Mouse (Mus musculus): ENCODE results near the gene H2-Ob. TPM values are rescaled to one million over a fixed set of nuclear protein-coding genes. Genes with fewer than 3 reads are reported as not detected.
"Not testable (repeated sequence)": the region's sequence is repeated elsewhere in the genome, so short reads cannot be mapped to it uniquely, and the experiment has no call there.

H2-Ob gene
- total and polyA plus RNA-seq, 3 experiments: 13.7 to 31.9 (median 19.9) TPM

DNA sequence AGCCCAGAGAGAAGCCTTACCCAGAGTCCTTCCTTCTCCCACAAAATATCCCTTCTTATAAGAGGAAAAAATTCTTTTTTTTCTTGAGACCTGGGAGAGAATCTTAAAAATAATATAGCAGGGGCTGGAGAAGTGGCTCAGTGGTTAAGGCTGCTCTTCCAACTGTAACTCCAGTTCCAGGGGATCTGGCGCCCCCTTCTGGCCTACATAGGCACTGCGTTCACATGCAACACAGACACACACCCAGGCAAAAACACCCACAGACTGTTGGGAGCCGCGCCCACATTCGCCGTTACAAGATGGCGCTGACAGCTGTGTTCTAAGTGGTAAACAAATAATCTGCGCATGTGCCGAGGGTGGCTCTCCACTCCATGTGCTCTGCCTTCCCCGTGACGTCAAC is 19.6 kb upstream of the H2-Ob start:
- TF ChIP-seq CTCF (conservative IDR thresholded peaks at IDR 0.05 in 1 of 2, IDR thresholded peaks at IDR 0.05 in 1 of 2; ENCODE audit: low read depth in 2 of 2, low read length in 2 of 2) (peak; percentile 25 to 60; a peak in 3 of 4 replicates), RAD21 (IDR thresholded peaks at IDR 0.05; ENCODE audit: low read depth, low read length) (peak; percentile 33), SMC3 (IDR thresholded peaks at IDR 0.05; ENCODE audit: low read depth, low read length) (peak; percentile 49)
- dilution Hi-C loops (cut with MboI; ENCODE audit: extremely low pct_ligation_motif_present, extremely low pct_unique_long_range_greater_than_20kb, low sequenced_read_pairs); H3K4me1 ChIP-seq (ENCODE audit: control insufficient read depth in 1 of 2, insufficient read depth in 2 of 2); in situ Hi-C loops (cut with MboI; ENCODE audit: low pct_ligation_motif_present, low pct_unique_long_range_greater_than_20kb, low sequenced_read_pairs); H3K27me3 ChIP-seq (replicated peaks); H3K4me3 ChIP-seq (replicated peaks in 1 of 3; ENCODE audit: low read depth in 2 of 3, low read length in 2 of 3, poor library complexity in 1 of 3); H3K79me2 ChIP-seq (replicated peaks; ENCODE audit: control insufficient read depth, extremely low read depth, insufficient read depth, poor library complexity, severe bottlenecking); H3K27ac ChIP-seq (ENCODE audit: insufficient read depth, low read depth); H3K4me2 ChIP-seq (ENCODE audit: insufficient read depth, low read depth, poor library complexity, severe bottlenecking); H3K9me3 ChIP-seq (replicated peaks; ENCODE audit: low read length); H3K9ac ChIP-seq (ENCODE audit: insufficient read depth, low read depth): not testable (repeated sequence)
- peaks cover 32 to 47% of the 10 kb centered on the region in 2 experiments for H3K36me3 ChIP-seq (replicated peaks in 1 of 2; ENCODE audit: control insufficient read depth in 1 of 2, insufficient read depth in 1 of 2, low read length in 1 of 2)
- DNase-seq (ENCODE audit: extremely low read depth): peak; percentile 55

DNA sequence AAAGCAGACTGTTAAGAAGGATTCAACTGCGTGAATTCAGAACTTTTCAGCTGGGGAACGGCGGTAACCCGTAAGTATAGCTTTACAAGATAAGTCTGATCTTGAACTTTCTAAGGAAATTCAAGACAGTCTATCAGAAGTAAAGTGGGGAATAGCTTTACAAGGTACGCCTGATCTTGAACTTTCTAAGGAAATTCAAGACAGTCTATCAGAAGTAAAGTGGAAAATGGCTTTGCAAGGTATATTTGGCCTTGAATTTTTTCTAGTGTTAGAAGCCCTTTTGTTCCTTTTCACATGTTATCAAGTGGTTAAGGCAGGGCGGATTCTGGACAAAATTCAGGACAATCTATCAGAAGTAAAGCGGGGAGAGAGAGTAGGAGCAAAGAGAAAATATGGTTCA is 18.9 kb upstream of the H2-Ob start:
- peaks cover 25 to 40% of the 10 kb centered on the region in 2 experiments for H3K36me3 ChIP-seq (replicated peaks in 1 of 2; ENCODE audit: control insufficient read depth in 1 of 2, insufficient read depth in 1 of 2, low read length in 1 of 2)
- H3K79me2 ChIP-seq (replicated peaks; ENCODE audit: control insufficient read depth, extremely low read depth, insufficient read depth, poor library complexity, severe bottlenecking); H3K9ac ChIP-seq (ENCODE audit: insufficient read depth, low read depth); DNase-seq (ENCODE audit: extremely low read depth); H3K9me3 ChIP-seq (replicated peaks; ENCODE audit: low read length); H3K4me1 ChIP-seq (ENCODE audit: control insufficient read depth in 1 of 2, insufficient read depth in 2 of 2); H3K27ac ChIP-seq (ENCODE audit: insufficient read depth, low read depth); H3K27me3 ChIP-seq (replicated peaks); in situ Hi-C loops (cut with MboI; ENCODE audit: low pct_ligation_motif_present, low pct_unique_long_range_greater_than_20kb, low sequenced_read_pairs); H3K4me2 ChIP-seq (ENCODE audit: insufficient read depth, low read depth, poor library complexity, severe bottlenecking); dilution Hi-C loops (cut with MboI; ENCODE audit: extremely low pct_ligation_motif_present, extremely low pct_unique_long_range_greater_than_20kb, low sequenced_read_pairs); H3K4me3 ChIP-seq (replicated peaks in 1 of 3; ENCODE audit: low read depth in 2 of 3, low read length in 2 of 3, poor library complexity in 1 of 3): not testable (repeated sequence)

DNA sequence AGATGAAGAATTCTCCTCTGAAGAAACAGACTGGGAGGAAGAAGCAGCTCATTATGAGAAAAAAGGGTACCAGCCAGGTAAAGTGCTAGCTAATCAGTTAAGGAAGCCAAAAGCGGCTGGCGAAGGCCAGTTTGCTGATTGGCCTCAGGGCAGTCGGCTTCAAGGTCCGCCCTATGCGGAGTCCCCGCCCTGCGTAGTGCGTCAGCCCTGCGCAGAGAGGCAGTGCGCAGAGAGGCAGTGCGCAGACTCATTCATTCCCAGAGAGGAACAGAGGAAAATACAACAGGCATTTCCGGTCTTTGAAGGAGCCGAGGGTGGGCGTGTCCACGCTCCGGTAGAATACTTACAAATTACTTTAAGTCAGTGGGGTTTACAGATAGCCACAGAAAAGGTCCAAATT is 18.3 kb upstream of the H2-Ob start:
- H3K9ac ChIP-seq (ENCODE audit: insufficient read depth, low read depth); DNase-seq (ENCODE audit: extremely low read depth); in situ Hi-C loops (cut with MboI; ENCODE audit: low pct_ligation_motif_present, low pct_unique_long_range_greater_than_20kb, low sequenced_read_pairs); H3K27ac ChIP-seq (ENCODE audit: insufficient read depth, low read depth); H3K27me3 ChIP-seq (replicated peaks); H3K4me2 ChIP-seq (ENCODE audit: insufficient read depth, low read depth, poor library complexity, severe bottlenecking); H3K4me1 ChIP-seq (ENCODE audit: control insufficient read depth in 1 of 2, insufficient read depth in 2 of 2); dilution Hi-C loops (cut with MboI; ENCODE audit: extremely low pct_ligation_motif_present, extremely low pct_unique_long_range_greater_than_20kb, low sequenced_read_pairs); H3K79me2 ChIP-seq (replicated peaks; ENCODE audit: control insufficient read depth, extremely low read depth, insufficient read depth, poor library complexity, severe bottlenecking); H3K9me3 ChIP-seq (replicated peaks; ENCODE audit: low read length); H3K4me3 ChIP-seq (replicated peaks in 1 of 3; ENCODE audit: low read depth in 2 of 3, low read length in 2 of 3, poor library complexity in 1 of 3): not testable (repeated sequence)
- peaks cover 22 to 34% of the 10 kb centered on the region in 2 experiments for H3K36me3 ChIP-seq (replicated peaks in 1 of 2; ENCODE audit: control insufficient read depth in 1 of 2, insufficient read depth in 1 of 2, low read length in 1 of 2)

DNA sequence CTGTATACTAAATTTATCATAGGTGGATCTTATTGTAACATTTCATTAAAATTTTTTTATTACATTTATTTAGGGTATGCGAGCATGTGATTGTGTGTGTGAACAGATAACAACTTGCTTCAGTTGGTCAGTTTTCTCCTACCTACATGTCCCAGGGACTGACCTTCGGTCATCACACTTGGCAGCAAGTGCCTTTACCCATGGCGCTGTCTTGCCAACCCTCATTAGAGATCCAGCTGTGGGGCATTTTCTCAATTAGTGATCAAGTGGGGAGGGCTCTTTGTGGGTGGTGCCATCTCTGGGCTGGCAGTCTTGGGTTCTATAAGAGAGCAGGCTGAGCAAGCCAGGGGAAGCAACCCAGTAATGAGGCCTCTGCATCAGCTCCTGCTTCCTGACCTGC is 13.9 kb upstream of the H2-Ob start:
- Histone ChIP-seq H3K4me2 (ENCODE audit: insufficient read depth, low read depth, poor library complexity, severe bottlenecking) (no peak overlapping the region), H3K27me3 (replicated peaks) (no peaks in the 10 kb centered on the region), H3K4me1 (ENCODE audit: control insufficient read depth in 1 of 2, insufficient read depth in 2 of 2) (no peaks in the 10 kb centered on the region), H3K9ac (ENCODE audit: insufficient read depth, low read depth) (no peak overlapping the region), H3K27ac (ENCODE audit: insufficient read depth, low read depth) (no peak overlapping the region), H3K4me3 (replicated peaks in 1 of 3; ENCODE audit: low read depth in 2 of 3, low read length in 2 of 3, poor library complexity in 1 of 3) (no peak overlapping the region), H3K9me3 (replicated peaks; ENCODE audit: low read length) (no peaks in the 10 kb centered on the region), H3K36me3 (replicated peaks in 1 of 2; ENCODE audit: control insufficient read depth in 1 of 2, insufficient read depth in 1 of 2, low read length in 1 of 2) (no peaks in the 10 kb centered on the region), H3K79me2 (replicated peaks; ENCODE audit: control insufficient read depth, extremely low read depth, insufficient read depth, poor library complexity, severe bottlenecking) (no peaks in the 10 kb centered on the region)
- dilution Hi-C loops (cut with MboI; ENCODE audit: extremely low pct_ligation_motif_present, extremely low pct_unique_long_range_greater_than_20kb, low sequenced_read_pairs) (no loop called here), in situ Hi-C loops (cut with MboI; ENCODE audit: low pct_ligation_motif_present, low pct_unique_long_range_greater_than_20kb, low sequenced_read_pairs) (no loop called here)
- no peak for TF ChIP-seq POLR2AphosphoS2 (IDR thresholded peaks at IDR 0.05; ENCODE audit: low read depth, low read length)
- no peak for TF ChIP-seq USF1 (IDR thresholded peaks at IDR 0.05; ENCODE audit: low read depth, low read length)
- no peak for TF ChIP-seq TCF12 (IDR thresholded peaks at IDR 0.05; ENCODE audit: low read depth, low read length)
- no peak for TF ChIP-seq EP300 (IDR thresholded peaks at IDR 0.05; ENCODE audit: low read length)
- TF ChIP-seq IRF4 (IDR thresholded peaks at IDR 0.05; ENCODE audit: low read depth, low read length): no peak
- TF ChIP-seq USF2 (conservative IDR thresholded peaks at IDR 0.05; ENCODE audit: low read depth, low read length): no peak
- TF ChIP-seq CHD1 (IDR thresholded peaks at IDR 0.05; ENCODE audit: low read depth, low read length): no peak
- TF ChIP-seq BHLHE40 (IDR thresholded peaks at IDR 0.05; ENCODE audit: low read depth, low read length): no peak
- no peak for TF ChIP-seq ZMIZ1 (IDR thresholded peaks at IDR 0.05; ENCODE audit: low read depth, low read length)
- TF ChIP-seq HCFC1 (IDR thresholded peaks at IDR 0.05; ENCODE audit: low read depth, low read length): no peak
- TF ChIP-seq KAT2A (IDR thresholded peaks at IDR 0.05; ENCODE audit: insufficient replicate concordance, low read length): no peak
- TF ChIP-seq MXI1 (IDR thresholded peaks at IDR 0.05; ENCODE audit: low read depth, low read length): no peak
- no peak for TF ChIP-seq MAFK (IDR thresholded peaks at IDR 0.05; ENCODE audit: insufficient replicate concordance, low read length)
- TF ChIP-seq RAD21 (IDR thresholded peaks at IDR 0.05; ENCODE audit: low read depth, low read length): no peak
- no peak for TF ChIP-seq ZC3H11A (IDR thresholded peaks at IDR 0.05; ENCODE audit: low read depth, low read length)
- TF ChIP-seq SMC3 (IDR thresholded peaks at IDR 0.05; ENCODE audit: low read depth, low read length): no peak
- no peak for DNase-seq (ENCODE audit: extremely low read depth)

All from CH12.LX (cell line).